Mouse (Mus musculus): ENCODE data around the gene Nid2.

Gene Nid2

GRCm38 (mm10) chr14:19744876-19745275, 6.2 kb upstream of the Nid2 start:
- DNase-seq (ENCODE audit: low spot score in 2 of 2) = no peak

- DNase-seq (ENCODE audit: low spot score in 2 of 2) = no peak
Observed at GRCm38 (mm10) chr14:19746232-19746631, 4.8 kb upstream of the Nid2 start.

GRCm38 (mm10) chr14:19746731-19747130, 4.3 kb upstream of the Nid2 start:
- no peak for DNase-seq (ENCODE audit: low spot score in 2 of 2)

- DNase-seq (ENCODE audit: low spot score in 2 of 2) = no peak
Observed at GRCm38 (mm10) chr14:19749743-19750142, 1.3 kb upstream of the Nid2 start.

GRCm38 (mm10) chr14:19750411-19751024, 547 bp upstream of the Nid2 start:
- DNase-seq (ENCODE audit: low spot score in 2 of 2) = no peak

- DNase-seq (ENCODE audit: low spot score in 2 of 2) = no peak
Observed at GRCm38 (mm10) chr14:19752276-19752675, 1.2 kb downstream of the Nid2 start.

GRCm38 (mm10) chr14:19759277-19760193, 8.5 kb downstream of the Nid2 start:
- DNase-seq (ENCODE audit: low spot score in 2 of 2) = no peak

GRCm38 (mm10) chr14:19760721-19761120, 9.7 kb downstream of the Nid2 start:
- DNase-seq (ENCODE audit: low spot score in 2 of 2) = no peak

GRCm38 (mm10) chr14:19762014-19762413, 10.9 kb downstream of the Nid2 start:
- no peak for DNase-seq (ENCODE audit: low spot score in 2 of 2)

- DNase-seq (ENCODE audit: low spot score in 2 of 2) = no peak
Observed at GRCm38 (mm10) chr14:19763527-19763926, 12.5 kb downstream of the Nid2 start.

- DNase-seq (ENCODE audit: low spot score in 2 of 2) = no peak
Observed at GRCm38 (mm10) chr14:19764331-19764730, 13.3 kb downstream of the Nid2 start.

GRCm38 (mm10) chr14:19765539-19766379, 14.7 kb downstream of the Nid2 start:
- no peak for DNase-seq (ENCODE audit: low spot score in 2 of 2)

- DNase-seq (ENCODE audit: low spot score in 2 of 2) = no peak
Observed at GRCm38 (mm10) chr14:19766380-19766649, 15.2 kb downstream of the Nid2 start.

GRCm38 (mm10) chr14:19768648-19769047, 17.6 kb downstream of the Nid2 start:
- DNase-seq (ENCODE audit: low spot score in 2 of 2) = no peak

GRCm38 (mm10) chr14:19769441-19770200, 18.6 kb downstream of the Nid2 start:
- peak in 1 of 2 experiments; percentile 64 for DNase-seq (ENCODE audit: low spot score in 2 of 2)

- DNase-seq (ENCODE audit: low spot score in 2 of 2) = no peak
Observed at GRCm38 (mm10) chr14:19771173-19771572, 20.1 kb downstream of the Nid2 start.

- no peak for DNase-seq (ENCODE audit: low spot score in 2 of 2)
Observed at GRCm38 (mm10) chr14:19774036-19774628, 23.1 kb downstream of the Nid2 start.

GRCm38 (mm10) chr14:19775491-19775890, 24.4 kb downstream of the Nid2 start:
- no peak for DNase-seq (ENCODE audit: low spot score in 2 of 2)

GRCm38 (mm10) chr14:19776179-19776578, 25.1 kb downstream of the Nid2 start:
- no peak for DNase-seq (ENCODE audit: low spot score in 2 of 2)

GRCm38 (mm10) chr14:19776890-19777289, 25.8 kb downstream of the Nid2 start:
- DNase-seq (ENCODE audit: low spot score in 2 of 2) = peak in 1 of 2 experiments; percentile 39

GRCm38 (mm10) chr14:19777365-19777764, 26.3 kb downstream of the Nid2 start:
- no peak for DNase-seq (ENCODE audit: low spot score in 2 of 2)

All from urinary bladder, postnatal 4 days (tissue).